Mouse (Mus musculus): ENCODE results near the gene Pnmt.

The Pnmt gene

DNA sequence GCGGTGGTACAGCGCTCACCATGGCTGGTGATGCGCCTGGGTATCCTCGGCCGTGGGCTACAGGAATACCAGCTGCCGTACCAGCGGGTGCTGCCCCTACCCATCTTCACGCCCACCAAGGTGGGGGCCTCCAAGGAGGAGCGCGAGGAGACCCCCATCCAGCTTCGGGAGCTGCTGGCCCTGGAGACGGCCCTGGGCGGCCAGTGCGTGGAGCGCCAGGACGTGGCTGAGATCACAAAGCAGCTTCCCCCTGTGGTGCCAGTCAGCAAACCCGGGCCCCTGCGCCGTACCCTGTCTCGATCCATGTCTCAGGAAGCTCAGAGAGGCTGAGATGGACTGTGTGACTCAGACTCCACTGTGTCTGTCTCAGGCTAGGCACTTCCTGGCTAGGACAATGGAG lies 2.0 kb upstream of the Pnmt start:
- DNase-seq (ENCODE audit: low read depth, low spot score), result no peak

DNA sequence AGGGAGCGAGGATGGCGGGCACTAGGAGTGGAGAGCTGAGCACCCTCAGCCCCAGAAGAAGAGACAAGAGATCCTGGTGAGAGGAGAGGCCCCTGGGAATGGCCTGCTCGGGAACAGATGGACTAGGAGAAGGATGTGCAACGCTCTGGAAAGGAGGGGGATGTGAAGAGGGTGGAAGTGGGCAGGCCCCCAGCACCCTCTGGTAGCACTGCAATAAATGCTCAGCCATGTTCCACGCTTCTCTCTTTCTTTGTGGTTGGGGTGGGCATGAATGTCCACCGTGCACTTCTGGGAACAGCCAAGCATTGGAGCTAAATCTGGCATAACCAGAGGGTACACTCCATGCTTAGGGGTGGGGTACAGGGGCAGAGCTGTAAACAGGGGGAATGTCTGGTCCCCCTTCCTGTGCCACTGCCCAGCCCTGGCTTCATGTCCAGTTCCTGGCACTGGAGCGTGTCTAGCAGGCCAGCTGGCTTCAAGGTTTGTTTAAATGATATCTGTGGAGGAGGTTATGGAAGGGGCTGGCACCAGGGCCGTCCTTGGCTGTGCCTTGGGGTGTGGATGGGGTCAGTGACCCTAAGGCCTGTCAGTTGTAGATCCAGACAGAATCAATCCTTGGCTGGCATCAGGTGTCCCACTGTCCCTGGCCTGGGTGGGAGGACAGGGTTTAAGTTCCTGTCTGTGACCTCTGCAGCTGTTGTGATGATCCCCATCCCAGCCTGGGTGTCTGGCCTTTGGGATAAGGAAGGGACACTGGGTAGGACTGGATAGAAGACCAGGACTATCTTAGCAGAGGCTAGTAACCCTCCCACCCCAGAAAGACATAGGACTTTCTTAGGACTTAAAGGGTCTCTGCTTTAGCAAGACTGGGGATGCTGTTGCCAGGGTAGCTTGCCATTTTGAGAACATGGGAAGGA lies 1.3 kb upstream of the Pnmt start:
- no peak for DNase-seq (ENCODE audit: low read depth, low spot score)

DNA sequence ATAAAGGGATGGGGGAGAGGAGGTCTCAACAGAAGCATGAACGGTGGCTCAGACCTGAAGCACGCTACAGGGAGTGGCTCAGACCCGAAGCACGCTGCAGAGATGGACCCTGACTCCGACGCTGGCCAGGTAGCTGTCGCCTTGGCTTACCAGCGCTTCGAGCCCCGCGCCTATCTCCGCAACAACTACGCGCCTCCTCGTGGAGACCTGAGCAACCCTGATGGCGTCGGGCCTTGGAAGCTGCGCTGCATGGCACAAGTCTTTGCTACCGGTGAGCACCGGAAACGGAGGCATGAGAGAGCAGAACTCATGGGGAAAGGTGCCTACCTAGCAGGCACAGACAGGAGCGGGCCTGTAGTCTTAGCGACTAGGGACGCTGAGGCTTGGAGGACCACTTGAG lies 346 bp downstream of the Pnmt start:
- no peak for DNase-seq (ENCODE audit: low read depth, low spot score)

DNA sequence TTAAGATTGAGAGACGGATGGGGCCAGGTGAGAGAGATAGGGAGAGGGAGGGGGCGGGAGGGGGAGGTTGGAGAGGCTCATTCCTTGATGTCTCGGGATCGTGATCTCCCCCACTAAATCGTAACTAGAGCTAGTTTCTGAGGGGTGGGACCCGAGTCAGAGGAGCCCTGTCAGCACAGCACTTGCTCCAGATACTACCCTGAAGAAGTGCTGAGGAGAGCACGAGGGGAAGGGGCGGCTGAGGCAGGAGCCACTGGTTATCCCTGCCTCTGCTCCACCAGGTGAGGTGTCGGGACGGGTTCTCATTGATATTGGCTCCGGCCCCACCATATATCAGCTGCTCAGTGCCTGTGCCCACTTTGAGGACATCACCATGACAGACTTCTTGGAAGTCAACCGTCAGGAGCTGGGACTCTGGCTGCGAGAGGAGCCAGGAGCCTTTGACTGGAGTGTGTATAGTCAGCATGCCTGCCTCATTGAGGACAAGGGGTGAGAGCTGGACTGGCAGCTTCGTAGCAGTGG lies 867 bp downstream of the Pnmt start:
- DNase-seq (ENCODE audit: low read depth, low spot score), result no peak

DNA sequence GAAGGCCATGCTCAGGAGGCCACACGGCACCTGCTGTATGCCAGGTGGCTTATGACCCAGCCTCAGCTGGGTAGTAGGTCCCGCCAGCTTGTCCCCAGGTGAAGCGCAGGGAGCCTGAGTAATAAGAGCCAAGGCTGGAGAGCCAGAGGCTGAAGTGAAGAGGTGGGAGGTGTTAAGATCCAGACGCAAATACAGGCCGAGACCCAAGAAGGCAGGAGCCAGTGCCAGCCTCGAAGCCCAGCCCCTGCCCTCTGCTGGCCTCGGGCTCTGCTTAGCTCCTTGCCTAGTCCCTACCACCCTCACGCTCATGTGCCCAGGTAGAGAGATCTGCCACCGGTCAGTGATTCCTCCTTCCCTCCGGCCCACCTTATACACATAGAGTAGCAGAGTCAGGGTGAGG lies 2.0 kb downstream of the Pnmt start:
- no peak for DNase-seq (ENCODE audit: low read depth, low spot score)

DNA sequence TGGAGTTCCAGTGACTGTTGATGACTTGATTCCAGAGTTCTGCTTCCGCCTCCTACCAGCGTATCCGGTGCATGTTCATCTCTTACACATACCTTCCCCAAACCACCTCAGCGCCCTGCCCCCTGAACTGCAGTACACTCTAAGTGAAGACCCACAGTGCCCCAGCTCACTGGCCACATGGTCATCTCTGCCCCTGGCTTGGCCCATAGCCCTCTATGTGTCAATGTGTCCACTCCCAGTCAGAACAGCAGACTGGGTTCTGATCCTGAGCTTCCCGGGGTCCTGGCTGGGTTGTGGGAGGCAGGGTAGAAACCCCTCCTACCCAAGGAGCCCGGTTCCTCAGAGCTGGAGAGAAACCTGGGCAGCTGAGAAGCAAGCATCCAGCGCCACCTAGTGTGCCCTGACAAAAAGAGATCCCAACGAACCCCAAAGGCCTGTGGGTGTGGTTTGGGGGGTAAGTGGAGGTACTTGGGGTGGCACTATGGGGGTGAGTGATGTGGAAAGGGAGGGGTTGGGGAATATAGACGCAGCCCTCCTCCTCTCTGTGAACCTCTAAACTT lies 3.1 kb downstream of the Pnmt start:
- DNase-seq (ENCODE audit: low read depth, low spot score), result no peak

DNA sequence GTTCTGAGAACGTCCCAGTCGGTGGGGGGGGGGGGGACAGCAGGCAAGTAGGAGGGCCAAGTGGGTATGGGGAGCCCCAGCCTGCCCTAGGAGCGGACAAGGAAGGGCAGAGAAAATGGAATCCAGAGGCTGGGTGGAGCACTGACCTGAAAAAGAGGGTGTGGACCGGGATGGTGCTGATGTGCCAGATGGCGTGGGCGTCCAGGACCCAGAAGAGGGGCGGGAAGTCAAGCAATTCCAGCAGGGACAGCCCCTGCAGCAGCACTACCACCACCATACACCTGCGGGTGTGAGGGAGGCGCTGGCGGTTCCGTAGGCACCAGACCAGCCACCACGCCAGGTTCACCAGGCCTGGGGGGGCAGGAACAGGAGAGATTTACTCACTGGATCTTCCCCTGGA lies 3.9 kb downstream of the Pnmt start:
- no peak for DNase-seq (ENCODE audit: low read depth, low spot score)

DNA sequence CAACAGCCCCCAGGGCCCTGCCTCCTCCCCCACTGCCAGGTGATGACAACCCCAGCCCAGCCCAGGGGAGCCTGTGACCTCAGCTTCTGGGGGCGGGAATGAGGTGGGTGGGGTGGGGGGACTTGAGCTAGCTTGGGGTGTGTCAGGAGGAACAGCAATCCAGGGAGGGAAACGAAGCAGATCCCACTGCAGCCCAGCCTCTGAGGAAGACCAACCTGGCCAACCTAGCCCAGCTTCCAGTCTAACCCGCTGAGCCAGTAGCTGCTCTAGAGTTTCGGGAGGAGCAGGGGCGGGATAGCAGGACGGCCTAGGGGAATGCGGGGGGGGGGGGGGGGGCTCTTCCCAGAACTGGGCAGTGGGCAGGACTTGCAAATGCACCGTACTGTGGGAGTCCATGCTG lies 5.8 kb downstream of the Pnmt start:
- DNase-seq (ENCODE audit: low read depth, low spot score), result no peak

DNA sequence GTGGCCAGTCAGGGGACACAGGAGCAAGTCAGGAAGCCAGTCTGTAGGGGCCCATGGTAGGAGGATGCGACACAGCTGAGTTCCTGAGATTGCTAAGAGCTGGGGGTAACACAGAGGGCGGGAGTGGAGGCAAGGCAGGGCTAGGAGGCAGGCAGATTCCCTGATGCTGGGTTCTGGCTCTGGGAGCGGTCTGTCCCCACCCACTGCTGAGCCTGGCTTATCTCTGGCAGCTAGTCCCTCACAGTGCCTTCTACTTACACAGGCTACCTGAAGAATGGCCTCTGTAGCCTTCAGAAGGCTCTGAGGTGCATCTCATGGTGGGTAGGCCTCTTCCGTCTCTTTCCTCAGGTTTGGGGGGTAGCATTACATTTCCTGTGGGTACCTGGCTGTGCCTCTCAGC lies 6.4 kb downstream of the Pnmt start:
- DNase-seq (ENCODE audit: low read depth, low spot score), result no peak

DNA sequence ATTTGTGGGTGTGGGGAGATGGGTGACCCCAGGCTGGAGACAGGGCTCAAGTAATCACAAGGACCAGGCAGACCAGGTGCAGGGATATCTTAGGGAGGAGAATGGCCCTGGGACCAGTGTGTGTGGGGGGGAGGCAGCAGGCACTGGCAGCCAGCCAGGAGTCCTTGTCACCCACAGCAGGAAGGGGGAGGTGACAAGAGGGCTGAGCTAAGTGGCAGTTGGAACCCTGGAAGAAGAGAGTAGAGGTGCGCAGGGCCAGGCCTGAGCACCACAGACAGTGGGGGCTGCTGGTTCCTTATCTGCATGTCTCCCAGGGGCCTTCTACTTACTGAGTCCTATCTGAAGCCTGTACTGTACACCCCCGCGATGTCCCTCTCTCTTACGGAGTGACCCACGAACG lies 7.1 kb downstream of the Pnmt start:
- no peak for DNase-seq (ENCODE audit: low read depth, low spot score)

DNA sequence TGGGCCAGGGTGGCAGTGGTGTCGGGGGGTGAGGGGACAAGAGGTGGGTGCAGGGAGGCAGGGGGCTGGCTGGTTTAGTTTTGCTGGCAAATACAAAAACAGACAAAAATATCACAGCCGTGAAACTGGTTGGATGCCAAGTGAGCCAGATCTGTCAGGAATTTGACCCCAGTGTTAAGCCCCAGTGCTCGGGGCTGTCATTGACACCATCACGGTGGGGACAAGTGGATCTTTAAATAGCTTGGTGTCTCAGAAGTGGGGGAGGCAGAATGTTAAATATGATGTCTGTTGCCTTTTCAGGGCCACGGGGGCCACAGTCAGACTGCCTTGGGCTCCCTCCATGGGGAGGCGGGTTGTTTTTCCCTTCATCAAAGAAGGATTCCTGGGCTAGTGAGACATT lies 8.1 kb downstream of the Pnmt start:
- no peak for DNase-seq (ENCODE audit: low read depth, low spot score)

DNA sequence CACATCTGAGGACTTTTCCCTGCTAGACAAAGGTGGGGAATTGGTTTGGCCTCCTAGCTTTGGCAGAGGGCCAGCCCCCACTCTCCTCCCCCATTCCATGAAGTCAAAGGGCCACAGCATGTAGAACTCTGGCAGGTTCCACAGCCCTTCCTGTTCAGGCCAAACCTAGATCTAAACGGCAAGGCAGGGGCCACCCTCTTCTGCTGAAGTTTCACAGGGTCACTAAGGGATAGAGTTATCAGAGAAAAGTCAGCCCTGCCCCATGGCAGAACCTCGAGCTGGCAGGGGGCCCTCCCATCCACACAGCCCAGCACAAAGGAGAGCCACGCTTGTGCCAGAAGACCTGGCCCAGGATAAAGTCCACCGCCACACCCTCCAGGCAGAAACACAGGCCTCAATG lies 8.8 kb downstream of the Pnmt start:
- DNase-seq (ENCODE audit: low read depth, low spot score), result no peak

DNA sequence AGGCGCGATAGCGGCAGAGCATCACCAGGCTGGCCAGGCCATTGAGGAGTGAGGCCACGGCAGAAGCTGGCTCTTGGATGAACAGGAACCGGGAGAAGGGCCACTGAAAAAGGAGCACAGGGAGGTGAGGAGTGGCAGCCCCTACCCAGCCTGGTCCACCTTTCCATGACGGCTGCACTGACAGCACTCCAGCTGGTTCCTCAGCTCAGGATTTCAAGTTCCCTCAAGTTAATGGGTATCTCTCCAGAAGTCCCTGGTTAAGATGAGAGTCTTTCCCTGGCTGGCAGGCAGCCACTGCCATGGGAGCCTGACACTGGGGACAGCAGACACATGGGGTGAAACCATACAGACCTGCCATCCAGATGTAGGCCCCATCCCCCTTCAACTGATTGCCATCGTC lies 11.7 kb downstream of the Pnmt start:
- DNase-seq (ENCODE audit: low read depth, low spot score), result no peak

DNA sequence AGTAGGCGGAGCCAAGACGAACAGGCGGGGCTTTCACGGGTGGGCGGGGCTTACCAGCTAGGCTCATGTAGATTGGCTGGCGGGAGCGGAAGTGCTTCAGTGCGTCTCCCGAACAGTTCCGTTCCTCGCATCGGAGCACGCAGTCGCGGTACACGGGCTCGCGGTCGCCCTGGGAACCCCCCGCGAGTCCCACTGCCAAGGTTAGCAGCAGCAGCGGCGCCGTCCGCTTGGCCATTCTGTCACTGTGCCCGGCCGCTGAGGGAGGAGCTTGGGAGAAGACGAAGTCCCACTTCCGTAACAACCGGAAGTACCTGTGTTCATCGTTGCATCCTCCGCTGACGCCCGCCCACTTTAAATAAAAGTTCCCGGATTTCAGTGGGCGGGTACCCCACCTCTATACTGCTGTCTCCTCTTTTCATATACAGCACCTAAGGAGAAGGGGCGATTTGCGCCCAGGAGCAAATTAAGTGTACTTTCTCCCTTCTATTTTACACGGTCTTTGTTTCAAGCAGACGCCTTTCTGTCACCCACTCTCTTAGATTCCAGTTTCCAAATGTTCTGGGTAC lies 14.0 kb downstream of the Pnmt start, which contains the start of gene Pgap3:
Pgap3 (minus strand) TSS at position 330 of the 566 bp plus-strand sequence.
- peak; percentile 89 for DNase-seq (ENCODE audit: low read depth, low spot score)

DNA sequence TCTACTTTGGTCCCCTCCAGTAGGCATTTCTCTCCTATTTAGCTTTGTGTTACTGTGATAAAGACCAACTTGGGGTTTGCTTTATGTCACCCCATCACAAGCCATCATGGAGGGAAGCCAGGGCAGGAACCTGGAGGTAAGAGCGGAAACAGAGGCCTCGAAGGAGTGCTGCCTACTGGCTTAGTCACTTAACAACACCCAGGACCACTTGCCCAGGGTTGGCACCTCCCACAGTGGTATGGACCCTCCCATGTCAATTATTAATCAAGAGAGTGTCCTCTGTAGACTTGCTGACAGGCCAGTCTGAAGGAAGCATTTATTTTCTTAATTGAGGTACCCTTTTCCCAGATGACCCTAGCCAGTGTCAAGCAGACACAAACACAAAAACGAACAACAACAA lies 14.6 kb downstream of the Pnmt start:
- no peak for DNase-seq (ENCODE audit: low read depth, low spot score)

DNA sequence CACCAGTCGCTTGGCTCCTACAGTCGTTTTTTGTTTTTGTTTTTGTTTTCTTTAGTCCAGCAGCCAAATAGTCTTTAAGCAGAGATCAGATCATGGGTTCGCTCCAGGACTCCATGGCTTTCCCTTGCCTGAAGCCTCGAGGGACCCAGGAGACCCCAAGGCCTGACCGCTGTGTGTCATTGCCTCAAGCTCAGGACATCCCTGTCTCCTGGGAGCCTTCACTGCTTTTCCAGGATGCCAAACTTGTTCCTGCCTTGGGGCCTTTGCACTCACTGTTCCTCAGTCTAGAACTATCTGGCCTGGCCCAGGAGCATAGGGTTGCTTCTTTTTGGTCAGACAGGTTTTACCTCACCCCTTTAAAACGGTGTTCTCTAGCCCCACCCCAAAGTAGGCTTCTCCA lies 20.4 kb downstream of the Pnmt start:
- no peak for DNase-seq (ENCODE audit: low read depth, low spot score)

DNA sequence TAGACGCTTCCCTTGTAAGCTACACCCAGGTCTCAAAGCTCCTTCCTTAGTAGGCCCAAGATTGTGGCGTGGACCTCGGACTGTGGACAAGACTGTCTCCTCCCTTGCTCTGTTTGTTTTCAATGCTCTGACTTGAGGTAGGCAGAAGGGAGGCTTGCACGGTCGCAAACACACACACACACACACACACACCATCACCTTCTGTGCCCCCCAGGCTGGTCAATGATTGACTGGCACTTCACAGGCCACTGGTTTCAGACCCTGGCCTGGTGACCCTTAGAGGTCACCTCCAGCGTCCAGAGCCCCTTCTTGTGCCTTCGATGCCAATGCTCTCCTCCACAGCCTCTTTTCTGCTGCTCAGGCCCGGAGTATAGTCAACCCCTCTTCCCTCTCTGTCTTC lies 22.6 kb downstream of the Pnmt start:
- DNase-seq (ENCODE audit: low read depth, low spot score), result no peak

DNA sequence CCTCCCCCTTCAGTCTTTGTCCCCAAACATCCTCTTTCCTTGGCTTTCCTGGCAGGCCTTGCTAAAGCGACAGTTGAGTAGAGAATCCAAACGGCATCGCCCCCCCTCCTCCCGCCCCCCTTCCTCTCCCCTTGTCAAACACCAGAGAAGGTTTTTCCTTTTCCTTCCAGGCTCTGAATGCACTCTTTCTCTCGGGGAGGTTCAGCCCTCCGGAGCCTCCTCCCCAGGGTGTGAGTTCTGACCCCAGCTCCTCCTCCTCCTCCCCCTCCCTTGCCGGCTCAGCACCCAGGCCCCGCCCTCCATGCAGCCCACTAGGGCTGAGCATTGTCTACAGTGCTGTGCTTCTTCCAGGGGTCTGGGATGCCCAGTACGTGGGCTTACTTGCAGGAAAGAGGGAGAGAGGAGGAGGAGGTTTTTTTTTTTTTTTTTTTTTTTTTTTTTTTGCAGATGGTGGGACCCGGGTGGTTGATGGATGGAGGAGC lies 23.1 kb downstream of the Pnmt start:
- DNase-seq (ENCODE audit: low read depth, low spot score), result peak; percentile 70

DNA sequence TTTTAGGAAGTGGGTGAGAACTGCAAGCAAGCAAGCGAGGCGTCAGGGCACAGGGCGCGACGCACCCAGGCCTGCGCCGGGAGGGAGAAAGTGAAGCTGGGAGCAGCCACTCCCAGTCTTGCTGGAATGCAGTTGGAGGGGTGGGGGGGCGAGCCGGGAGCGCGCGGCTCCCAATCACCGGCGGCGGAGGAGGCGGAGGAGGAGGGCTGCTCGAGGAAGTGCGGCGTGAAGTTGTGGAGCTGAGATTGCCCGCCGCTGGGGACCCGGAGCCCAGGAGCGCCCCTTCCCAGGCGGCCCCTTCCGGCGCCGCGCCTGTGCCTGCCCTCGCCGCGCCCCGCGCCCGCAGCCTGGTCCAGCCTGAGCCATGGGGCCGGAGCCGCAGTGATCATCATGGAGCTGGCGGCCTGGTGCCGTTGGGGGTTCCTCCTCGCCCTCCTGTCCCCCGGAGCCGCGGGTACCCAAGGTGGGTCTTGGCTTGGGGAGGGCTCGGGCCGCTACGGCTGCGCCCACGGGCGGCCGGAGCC lies 26.1 kb downstream of the Pnmt start, which contains the start of gene Erbb2:
Erbb2 (plus strand) TSS at position 198 of the 524 bp plus-strand sequence.
- DNase-seq (ENCODE audit: low read depth, low spot score), result peak; percentile 87

DNA sequence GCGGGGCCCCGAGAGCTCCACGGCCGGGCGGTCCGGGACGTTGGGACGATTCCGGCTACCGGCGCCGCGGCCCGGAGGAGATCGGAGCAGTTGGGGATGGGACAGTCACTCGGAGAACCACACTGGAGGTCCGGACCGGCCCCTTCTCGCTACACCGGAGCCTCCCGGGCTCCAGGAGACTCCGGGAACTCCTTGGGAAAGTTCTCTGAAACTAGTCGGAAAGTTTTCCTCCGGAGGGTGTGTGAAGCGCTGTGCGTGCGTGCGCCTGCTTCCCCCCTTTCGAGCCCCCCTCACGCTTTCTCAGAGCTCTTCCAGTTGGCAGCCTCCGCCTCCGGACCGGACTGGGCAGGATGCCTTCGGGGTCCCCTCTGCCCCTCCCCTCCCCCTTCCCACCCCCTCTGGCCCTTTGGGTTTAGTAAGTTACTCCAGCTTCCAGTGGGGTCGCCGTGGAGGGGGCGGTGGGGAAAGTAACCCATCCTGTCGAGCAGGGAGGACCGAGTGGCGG lies 26.6 kb downstream of the Pnmt start:
- peak; percentile 52 for DNase-seq (ENCODE audit: low read depth, low spot score)

DNA sequence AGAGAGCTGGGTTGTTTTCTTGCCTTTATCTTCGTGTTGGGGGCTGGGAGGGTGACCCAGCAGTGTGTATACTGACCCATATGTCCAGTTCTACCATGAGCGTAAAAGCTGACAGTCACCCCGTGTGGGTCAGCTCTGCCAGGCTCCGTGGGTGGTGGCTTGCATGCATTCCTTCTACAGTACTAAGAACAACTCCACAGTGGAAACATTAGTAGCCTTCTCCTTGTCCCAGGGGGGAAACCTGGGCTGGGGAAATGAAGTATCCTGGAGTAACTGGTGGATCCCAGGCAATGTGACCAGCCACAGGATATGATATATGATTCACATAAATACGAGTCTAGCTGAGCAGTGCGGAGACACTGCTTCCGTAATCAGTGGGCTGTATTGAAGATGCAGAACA lies 27.5 kb downstream of the Pnmt start:
- DNase-seq (ENCODE audit: low read depth, low spot score), result no peak

DNA sequence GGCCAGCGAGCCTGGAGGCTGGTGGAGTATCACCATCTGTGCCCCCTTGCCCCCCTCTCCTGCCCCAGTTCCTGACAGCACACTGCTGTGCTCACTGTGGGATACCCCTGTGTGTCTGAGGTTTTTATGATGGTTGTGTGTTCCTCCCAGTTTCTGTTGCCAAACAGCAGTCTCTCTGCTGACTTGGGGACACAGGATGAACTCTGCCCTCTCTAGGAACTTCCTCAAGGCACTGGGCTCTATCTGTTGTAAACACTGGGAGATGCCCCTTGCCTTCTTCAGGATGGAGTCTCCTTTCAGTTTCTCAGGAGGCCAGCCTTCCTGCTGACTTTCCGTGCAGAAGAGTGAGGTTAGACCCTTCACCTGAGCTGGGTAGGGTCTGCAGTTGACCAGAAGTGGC lies 27.9 kb downstream of the Pnmt start:
- DNase-seq (ENCODE audit: low read depth, low spot score), result no peak

Data from mesoderm, embryonic 11.5 days (tissue).